Mouse (Mus musculus): Measurements from ENCODE around the gene Tph1. TPM values are rescaled to one million over a fixed set of nuclear protein-coding genes. Genes with fewer than 3 reads are reported as not detected.

Tph1 gene
- polyA plus RNA-seq, 1 experiment from 2014 or later = not detected

DNA sequence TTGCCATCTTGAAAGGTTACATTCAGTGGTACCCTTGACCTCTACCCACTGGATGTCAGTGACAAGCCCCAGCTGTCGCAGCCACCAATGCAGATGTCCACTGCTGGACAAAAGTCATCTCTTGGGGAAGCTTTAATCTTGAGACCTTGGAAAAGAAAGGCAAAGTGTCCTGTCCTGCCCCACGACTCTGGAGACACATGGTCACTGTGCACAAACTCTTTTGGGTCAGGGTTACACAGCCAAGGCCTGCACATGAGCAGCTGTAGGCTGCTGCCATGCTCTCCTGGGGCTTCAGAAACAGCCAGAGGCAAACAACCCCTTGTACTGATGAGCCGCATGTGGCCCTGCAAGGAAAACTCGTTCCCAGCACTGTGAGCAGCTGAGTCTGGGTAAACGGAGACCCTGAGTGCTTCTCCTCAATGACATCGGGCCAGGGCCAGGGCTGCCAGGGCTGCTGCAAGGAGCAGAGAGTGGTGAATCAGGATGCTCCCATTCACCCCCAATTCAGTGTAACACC is 59.9 kb downstream of the Tph1 start:
- Histone ChIP-seq H3K9me3 (ENCODE audit: control insufficient read depth, low read length) (no peaks in the 10 kb centered on the region), H3K27ac (ENCODE audit: low read depth, low read length) (no peak overlapping the region), H3K4me1 (replicated peaks; ENCODE audit: control insufficient read depth, insufficient read depth, low read length) (no peaks in the 10 kb centered on the region), H3K4me3 (ENCODE audit: low read depth, low read length) (no peak overlapping the region), H3K36me3 (ENCODE audit: control insufficient read depth, insufficient read depth, low read length) (no peaks in the 10 kb centered on the region), H3K27me3 (ENCODE audit: control insufficient read depth, insufficient read depth, low read length) (no peaks in the 10 kb centered on the region), H3K9ac (ENCODE audit: low read depth, low read length) (no peak overlapping the region), H3K4me2 (replicated peaks; ENCODE audit: low read depth, low read length) (no peak overlapping the region)
- no peak for DNase-seq (ENCODE audit: low spot score)
- 69% methylated on average over 6 of the region's 6 CpGs for WGBS
- no peak for ATAC-seq (ENCODE audit: low FRiP score)

GRCm38 (mm10) chr7:46611970-46612369 is 60.4 kb downstream of the Tph1 start:
- Histone ChIP-seq H3K36me3 (ENCODE audit: control insufficient read depth, insufficient read depth, low read length) (no peaks in the 10 kb centered on the region), H3K4me3 (ENCODE audit: low read depth, low read length) (no peak overlapping the region), H3K27me3 (ENCODE audit: control insufficient read depth, insufficient read depth, low read length) (no peaks in the 10 kb centered on the region), H3K4me1 (replicated peaks; ENCODE audit: control insufficient read depth, insufficient read depth, low read length) (no peaks in the 10 kb centered on the region), H3K9ac (ENCODE audit: low read depth, low read length) (no peak overlapping the region), H3K9me3 (ENCODE audit: control insufficient read depth, low read length) (no peaks in the 10 kb centered on the region), H3K4me2 (replicated peaks; ENCODE audit: low read depth, low read length) (no peak overlapping the region), H3K27ac (ENCODE audit: low read depth, low read length) (no peak overlapping the region)
- ATAC-seq (ENCODE audit: low FRiP score) (no peak), DNase-seq (ENCODE audit: low spot score) (no peak)
- WGBS = 91% methylated on average over 9 of the region's 9 CpGs

DNA sequence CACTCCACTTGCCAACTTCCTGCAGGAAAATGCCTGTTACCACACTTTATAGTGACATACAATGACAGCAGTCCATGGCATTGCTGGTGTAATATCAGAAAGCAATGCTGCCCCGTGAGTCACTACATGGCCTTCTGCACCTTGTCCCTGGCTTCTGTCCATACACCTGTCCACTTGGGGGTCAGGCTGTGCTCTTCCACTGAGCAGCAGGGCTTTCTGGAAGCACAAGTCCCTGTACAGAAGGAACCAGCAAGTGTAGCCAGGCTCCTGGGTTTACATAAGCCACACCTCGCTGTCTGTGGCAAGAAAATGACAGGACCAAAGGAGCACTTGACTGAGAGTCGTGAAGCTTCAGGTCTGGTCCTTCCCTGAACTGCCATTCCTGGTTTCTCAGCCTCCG is 63.0 kb downstream of the Tph1 start:
- ATAC-seq (ENCODE audit: low FRiP score) = no peak
- H3K9ac ChIP-seq (ENCODE audit: low read depth, low read length) = no peak overlapping the region
- DNase-seq (ENCODE audit: low spot score) = no peak
- WGBS = 93% methylated on average over 4 of the region's 4 CpGs
- no peaks in the 10 kb centered on the region for H3K36me3 ChIP-seq (ENCODE audit: control insufficient read depth, insufficient read depth, low read length)
- H3K27ac ChIP-seq (ENCODE audit: low read depth, low read length) = no peak overlapping the region
- H3K4me1 ChIP-seq (replicated peaks; ENCODE audit: control insufficient read depth, insufficient read depth, low read length) = no peaks in the 10 kb centered on the region
- no peaks in the 10 kb centered on the region for H3K27me3 ChIP-seq (ENCODE audit: control insufficient read depth, insufficient read depth, low read length)
- no peak overlapping the region for H3K4me2 ChIP-seq (replicated peaks; ENCODE audit: low read depth, low read length)
- no peak overlapping the region for H3K4me3 ChIP-seq (ENCODE audit: low read depth, low read length)
- H3K9me3 ChIP-seq (ENCODE audit: control insufficient read depth, low read length) = no peaks in the 10 kb centered on the region

DNA sequence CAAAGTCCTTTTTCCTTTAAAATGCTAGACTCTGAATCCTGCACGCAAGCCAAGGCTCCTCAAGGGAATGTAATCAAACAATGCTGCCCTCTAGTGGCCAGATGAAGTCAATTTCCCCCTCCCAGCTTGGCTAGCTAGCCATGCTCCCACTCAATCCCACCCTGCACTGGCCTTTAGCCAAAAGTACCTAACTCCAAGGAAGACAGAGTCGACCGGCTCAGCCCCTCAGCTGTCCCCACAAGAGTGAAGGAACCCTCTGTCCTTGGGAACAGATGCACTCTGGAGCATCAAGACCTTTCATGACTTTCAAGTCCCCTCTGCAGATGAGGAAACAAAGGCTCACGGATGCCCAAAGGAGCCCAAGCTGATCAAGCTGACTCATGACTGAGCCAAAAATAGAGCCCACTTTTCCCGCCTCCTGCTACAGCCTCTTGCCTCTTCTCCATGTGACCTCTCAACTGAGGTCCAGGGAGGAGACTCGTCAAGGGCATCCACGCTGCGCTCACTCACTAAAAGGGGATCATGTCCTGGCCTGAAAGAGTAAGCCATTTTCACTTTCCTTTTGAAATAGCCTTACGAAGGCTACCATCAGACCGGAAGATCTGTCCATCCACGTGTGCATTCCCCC is 64.8 kb downstream of the Tph1 start:
- no peak overlapping the region for H3K4me2 ChIP-seq (replicated peaks; ENCODE audit: low read depth, low read length)
- H3K9ac ChIP-seq (ENCODE audit: low read depth, low read length) = no peak overlapping the region
- H3K4me1 ChIP-seq (replicated peaks; ENCODE audit: control insufficient read depth, insufficient read depth, low read length) = 0 out of 2 replicates have a peak, but pooled peaks cover 2% of the 10 kb centered on the region
- H3K27ac ChIP-seq (ENCODE audit: low read depth, low read length) = 0 out of 2 replicates have a peak overlapping the region, but pooled peaks have one; percentile 10
- DNase-seq (ENCODE audit: low spot score) (peak; percentile 91), ATAC-seq (ENCODE audit: low FRiP score) (peak; percentile 28; the same call in 1 of the 2 replicates)
- no peaks in the 10 kb centered on the region for H3K9me3 ChIP-seq (ENCODE audit: control insufficient read depth, low read length)
- no peaks in the 10 kb centered on the region for H3K36me3 ChIP-seq (ENCODE audit: control insufficient read depth, insufficient read depth, low read length)
- WGBS = 60% methylated on average over 11 of the region's 11 CpGs
- H3K4me3 ChIP-seq (ENCODE audit: low read depth, low read length) = no peak overlapping the region
- no peaks in the 10 kb centered on the region for H3K27me3 ChIP-seq (ENCODE audit: control insufficient read depth, insufficient read depth, low read length)

DNA sequence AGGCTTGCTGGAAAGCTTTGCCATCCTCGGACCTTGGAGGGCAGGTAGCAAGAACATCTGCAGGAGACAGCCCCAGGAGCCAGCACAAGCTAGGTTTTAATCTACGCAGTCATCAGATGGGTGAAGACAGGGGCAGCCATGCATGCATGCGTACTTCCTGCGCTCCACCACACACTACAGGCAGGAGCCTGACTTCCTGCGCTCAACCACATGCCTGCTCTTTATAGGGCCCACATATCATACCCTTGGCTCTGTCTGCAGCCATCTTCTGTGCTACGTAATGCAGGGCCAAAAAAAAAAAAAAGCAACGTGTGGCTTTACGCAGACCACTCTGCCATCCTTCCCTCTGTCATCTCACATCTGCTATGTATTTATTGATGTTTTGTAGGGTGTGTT is 65.3 kb downstream of the Tph1 start:
- DNase-seq (ENCODE audit: low spot score) (no peak), ATAC-seq (ENCODE audit: low FRiP score) (peak; percentile 28; the same call in 1 of the 2 replicates)
- Histone ChIP-seq H3K27ac (ENCODE audit: low read depth, low read length) (no peak overlapping the region), H3K36me3 (ENCODE audit: control insufficient read depth, insufficient read depth, low read length) (no peaks in the 10 kb centered on the region), H3K4me1 (replicated peaks; ENCODE audit: control insufficient read depth, insufficient read depth, low read length) (0 out of 2 replicates have a peak, but pooled peaks cover 2% of the 10 kb centered on the region), H3K9ac (ENCODE audit: low read depth, low read length) (no peak overlapping the region), H3K27me3 (ENCODE audit: control insufficient read depth, insufficient read depth, low read length) (no peaks in the 10 kb centered on the region), H3K9me3 (ENCODE audit: control insufficient read depth, low read length) (no peaks in the 10 kb centered on the region), H3K4me2 (replicated peaks; ENCODE audit: low read depth, low read length) (no peak overlapping the region), H3K4me3 (ENCODE audit: low read depth, low read length) (no peak overlapping the region)
- 70% methylated on average over 8 of the region's 8 CpGs for WGBS

DNA sequence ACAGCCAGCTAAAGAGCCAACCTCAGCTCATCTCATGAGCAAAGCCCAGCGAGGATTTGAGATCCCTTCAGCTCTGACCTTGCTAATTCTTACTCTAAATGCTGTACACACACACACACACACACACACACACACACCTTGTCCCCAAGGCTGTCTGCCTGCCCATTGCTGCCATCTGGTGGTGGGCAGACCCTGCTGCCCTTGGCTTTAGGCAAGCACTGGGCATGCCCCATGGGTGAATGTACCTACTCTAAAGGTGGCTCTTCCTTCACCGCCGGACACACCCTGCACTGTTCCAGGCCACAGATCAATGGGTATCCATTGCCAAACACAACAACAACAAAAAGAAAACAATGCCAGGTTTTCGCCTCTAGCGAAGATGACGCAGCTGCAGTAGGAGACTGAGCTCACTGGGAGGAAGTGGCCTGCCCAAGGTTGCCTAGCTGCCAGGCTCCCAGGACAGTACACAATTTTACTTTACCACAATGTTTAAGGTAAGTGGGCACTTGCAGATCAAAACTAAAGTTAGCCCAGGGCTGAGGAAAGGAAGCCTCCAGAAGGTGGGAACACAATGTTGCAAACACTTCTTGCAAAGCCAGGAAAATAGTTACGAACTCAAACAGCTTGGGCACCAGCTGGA is 65.8 kb downstream of the Tph1 start:
- Histone ChIP-seq H3K9ac (ENCODE audit: low read depth, low read length) (no peak overlapping the region), H3K4me3 (ENCODE audit: low read depth, low read length) (no peak overlapping the region), H3K36me3 (ENCODE audit: control insufficient read depth, insufficient read depth, low read length) (no peaks in the 10 kb centered on the region), H3K27ac (ENCODE audit: low read depth, low read length) (no peak overlapping the region), H3K4me2 (replicated peaks; ENCODE audit: low read depth, low read length) (no peak overlapping the region), H3K4me1 (replicated peaks; ENCODE audit: control insufficient read depth, insufficient read depth, low read length) (0 out of 2 replicates have a peak, but pooled peaks cover 2% of the 10 kb centered on the region), H3K9me3 (ENCODE audit: control insufficient read depth, low read length) (no peaks in the 10 kb centered on the region), H3K27me3 (ENCODE audit: control insufficient read depth, insufficient read depth, low read length) (no peaks in the 10 kb centered on the region)
- 83% methylated on average over 7 of the region's 7 CpGs for WGBS
- ATAC-seq (ENCODE audit: low FRiP score) (peak; percentile 54; the same call in 1 of the 2 replicates), DNase-seq (ENCODE audit: low spot score) (peak; percentile 81)

DNA sequence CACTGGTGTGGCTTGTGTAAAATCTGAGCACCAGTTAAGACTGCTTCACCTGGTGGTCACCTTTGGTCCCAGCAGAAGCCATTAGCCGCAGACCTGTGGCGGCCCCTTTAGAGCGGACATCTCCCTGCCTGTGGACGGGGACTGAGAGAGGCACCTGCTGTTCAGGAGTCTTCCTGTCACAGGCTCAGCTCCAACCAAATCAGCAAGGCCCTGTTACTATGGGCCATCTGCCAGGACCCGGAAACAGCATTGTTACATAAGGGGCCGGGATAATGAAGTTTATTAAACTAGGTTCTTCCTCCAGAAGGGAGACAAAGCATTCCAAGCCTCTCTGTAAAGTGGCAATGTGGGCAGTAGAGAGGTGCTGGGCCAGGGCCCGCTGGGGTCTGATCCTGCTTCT is 69.3 kb downstream of the Tph1 start:
- Histone ChIP-seq H3K27me3 (ENCODE audit: control insufficient read depth, insufficient read depth, low read length) (no peaks in the 10 kb centered on the region), H3K4me1 (replicated peaks; ENCODE audit: control insufficient read depth, insufficient read depth, low read length) (0 out of 2 replicates have a peak, but pooled peaks cover 2% of the 10 kb centered on the region), H3K9me3 (ENCODE audit: control insufficient read depth, low read length) (no peaks in the 10 kb centered on the region), H3K36me3 (ENCODE audit: control insufficient read depth, insufficient read depth, low read length) (no peaks in the 10 kb centered on the region), H3K27ac (ENCODE audit: low read depth, low read length) (no peak overlapping the region), H3K4me2 (replicated peaks; ENCODE audit: low read depth, low read length) (no peak overlapping the region), H3K9ac (ENCODE audit: low read depth, low read length) (no peak overlapping the region), H3K4me3 (ENCODE audit: low read depth, low read length) (no peak overlapping the region)
- ATAC-seq (ENCODE audit: low FRiP score) (no peak), DNase-seq (ENCODE audit: low spot score) (no peak)
- WGBS = 85% methylated on average over 7 of the region's 7 CpGs

DNA sequence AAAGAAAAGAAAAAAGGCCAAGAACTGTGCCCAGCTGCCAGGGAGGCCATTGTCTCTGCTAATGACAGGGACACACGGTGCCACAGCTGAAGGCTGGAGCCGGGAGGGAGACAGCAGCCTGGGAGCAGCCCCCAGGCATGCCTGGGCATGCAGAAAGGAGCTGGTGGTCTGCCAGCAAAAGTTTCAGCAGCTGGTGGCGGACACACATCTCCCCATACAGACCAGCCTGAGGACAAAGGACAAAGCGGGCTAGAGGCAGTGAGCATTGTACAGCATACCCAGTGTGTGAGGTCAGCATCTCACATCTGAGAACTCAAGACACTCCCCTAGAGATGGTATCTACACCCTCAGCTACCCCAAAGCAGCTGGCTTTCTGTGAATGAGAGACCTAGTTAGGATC is 70.3 kb downstream of the Tph1 start:
- DNase-seq (ENCODE audit: low spot score) (peak; percentile 35), ATAC-seq (ENCODE audit: low FRiP score) (0 out of 2 replicates have a peak, but pooled peaks have one; percentile 25)
- no peak overlapping the region for H3K4me3 ChIP-seq (ENCODE audit: low read depth, low read length)
- H3K9me3 ChIP-seq (ENCODE audit: control insufficient read depth, low read length) = no peaks in the 10 kb centered on the region
- 57% methylated on average over 4 of the region's 4 CpGs for WGBS
- no peak overlapping the region for H3K9ac ChIP-seq (ENCODE audit: low read depth, low read length)
- no peak overlapping the region for H3K4me2 ChIP-seq (replicated peaks; ENCODE audit: low read depth, low read length)
- H3K36me3 ChIP-seq (ENCODE audit: control insufficient read depth, insufficient read depth, low read length) = no peaks in the 10 kb centered on the region
- H3K27me3 ChIP-seq (ENCODE audit: control insufficient read depth, insufficient read depth, low read length) = no peaks in the 10 kb centered on the region
- H3K4me1 ChIP-seq (replicated peaks; ENCODE audit: control insufficient read depth, insufficient read depth, low read length) = 0 out of 2 replicates have a peak, but pooled peaks cover 2% of the 10 kb centered on the region
- no peak overlapping the region for H3K27ac ChIP-seq (ENCODE audit: low read depth, low read length)

All from hindbrain, embryonic 11.5 days (tissue).